ENCODE assay signal across 11 mouse cellular contexts in the genomic region with DNA sequence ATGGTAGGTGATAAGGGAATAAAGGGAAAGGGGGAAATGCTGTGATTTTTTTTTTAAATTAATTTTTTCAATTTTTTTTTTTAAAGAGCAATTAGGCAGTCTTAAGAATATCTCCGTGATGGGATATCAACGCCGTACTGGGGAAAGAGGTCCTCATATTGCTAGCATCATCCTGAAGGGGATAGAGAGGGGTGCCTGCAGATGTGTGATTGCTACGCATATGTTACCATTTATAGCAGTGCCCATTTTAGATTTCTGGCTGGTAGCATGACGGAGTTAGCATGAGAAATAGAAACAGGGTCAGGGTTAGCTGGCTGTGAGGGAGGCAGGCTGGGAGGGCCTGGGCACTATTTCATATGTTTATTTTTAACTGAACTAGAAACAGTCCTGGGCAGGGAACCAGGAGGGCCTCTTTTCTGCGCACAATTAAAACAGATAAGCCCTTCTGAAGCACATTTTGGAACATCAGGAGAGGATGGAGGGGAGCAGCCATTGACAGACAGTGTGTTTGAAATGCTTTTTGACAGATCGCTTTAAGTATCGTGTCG. TPM values are rescaled to one million over a fixed set of nuclear protein-coding genes. Genes with fewer than 3 reads are reported as not detected.
DNase-seq lines count a peak whose midpoint lies in the region; ATAC-seq lines count a peak whose summit lies in the region.
"Had no signal": no experiment of that assay in that cellular context is flagged by ENCODE, and none has a peak within 500 bp of the region (broad histone marks: within the 10 kb centered on the region; RNA-seq: fewer than 3 reads in every experiment).

No protein-coding gene starts in this region.

- no peak for DNase-seq in frontal cortex, postnatal 10 days (ENCODE audit: low spot score in 2 of 2)
- DNase-seq in NIH3T3 (ENCODE audit: low read depth), result peak; percentile 59
- peak; percentile 66 for DNase-seq in cerebellum, adult 9-11 months
- peak; percentile 68 for DNase-seq in heart, adult 8-10 months (ENCODE audit: low spot score)
- DNase-seq in spleen, postnatal 14 days (ENCODE audit: low spot score in 2 of 2), result no peak
- no peak for DNase-seq in kidney, adult 9 months
- no peak for DNase-seq in thymus, postnatal 10 days (ENCODE audit: low spot score in 2 of 2)
- DNase-seq: adrenal gland, postnatal 25 days; spleen, adult 18-20 months; thymus, postnatal 14 days had no signal

- ATAC-seq in frontal cortex, adult (ENCODE audit: low TSS enrichment), result peak; percentile 58

RNA-seq across cellular contexts. Expression of gene Herc3, which starts 31.3 kb away (rescaled TPM):
- 10 to 100 TPM; 29.4 to 83.7 (median 46.4) TPM for total RNA-seq in heart, adult 8-10 months (2022)

RNA-seq across cellular contexts. Expression of gene Nap1l5, which starts 44.4 kb away (rescaled TPM):
- 1 to 10 TPM in 2 of 4 experiments, under 1 TPM in 2; 0.86 to 1.6 (median 1.1) TPM for total RNA-seq in heart, adult 8-10 months (2022)

Comparison
In these comparisons a context has a peak if more than half of its experiments do, and no peak if none do; other contexts are left out.
1. DNase-seq: peak in NIH3T3 (single experiment), cerebellum, adult 9-11 months (single experiment) and heart, adult 8-10 months (single experiment); none in frontal cortex, postnatal 10 days (0 of 2), spleen, postnatal 14 days (0 of 2), kidney, adult 9 months (single experiment) and thymus, postnatal 10 days (0 of 2).